Mouse (Mus musculus) cerebellum, postnatal 4 days (tissue): ENCODE data around the gene Fcgr4.

Source experiments
- DNase-seq, 2 experiments: peaks; one replicate each; pipeline ENCODE4 v3.0.0; 2022; ENCODE audit warnings: low spot score in 2 of 2, mixed read lengths in 1 of 2

Gene Fcgr4

GRCm38 (mm10) chr1:171011733-171012132 is 7.0 kb upstream of the Fcgr4 start:
- DNase-seq: no peak

DNA sequence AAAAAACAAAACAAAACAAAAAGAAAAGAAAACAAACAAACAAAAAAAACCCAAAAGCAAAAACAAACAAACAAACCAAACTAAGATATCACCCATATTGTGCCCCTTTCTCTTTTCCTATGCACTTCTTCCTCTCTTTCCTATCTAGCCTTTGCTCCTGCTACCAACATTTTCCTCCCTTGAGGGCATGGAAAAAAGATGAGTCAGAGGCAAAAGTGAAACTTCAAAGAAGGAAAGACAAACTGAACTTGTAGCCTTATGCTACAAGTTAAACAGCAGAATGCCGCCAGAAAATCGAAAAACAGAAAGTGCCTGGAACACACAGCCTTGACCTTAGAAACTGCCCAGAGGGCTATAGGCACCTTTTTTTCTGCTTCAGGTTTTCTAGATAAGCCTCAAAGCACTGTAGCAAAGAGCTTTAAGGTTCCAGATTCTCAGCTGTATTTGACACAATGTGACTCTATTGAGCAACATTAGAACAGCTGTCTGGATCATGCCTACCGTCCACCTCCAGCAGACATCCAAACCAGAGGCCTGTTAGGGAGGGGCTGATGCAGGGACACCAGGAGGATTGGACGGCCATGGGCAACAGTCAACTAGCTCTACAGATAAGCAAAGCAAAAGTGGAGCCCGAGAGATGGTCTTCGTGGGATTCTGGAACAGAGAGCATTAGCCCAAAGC is 1.9 kb upstream of the Fcgr4 start:
- no peak for DNase-seq

DNA sequence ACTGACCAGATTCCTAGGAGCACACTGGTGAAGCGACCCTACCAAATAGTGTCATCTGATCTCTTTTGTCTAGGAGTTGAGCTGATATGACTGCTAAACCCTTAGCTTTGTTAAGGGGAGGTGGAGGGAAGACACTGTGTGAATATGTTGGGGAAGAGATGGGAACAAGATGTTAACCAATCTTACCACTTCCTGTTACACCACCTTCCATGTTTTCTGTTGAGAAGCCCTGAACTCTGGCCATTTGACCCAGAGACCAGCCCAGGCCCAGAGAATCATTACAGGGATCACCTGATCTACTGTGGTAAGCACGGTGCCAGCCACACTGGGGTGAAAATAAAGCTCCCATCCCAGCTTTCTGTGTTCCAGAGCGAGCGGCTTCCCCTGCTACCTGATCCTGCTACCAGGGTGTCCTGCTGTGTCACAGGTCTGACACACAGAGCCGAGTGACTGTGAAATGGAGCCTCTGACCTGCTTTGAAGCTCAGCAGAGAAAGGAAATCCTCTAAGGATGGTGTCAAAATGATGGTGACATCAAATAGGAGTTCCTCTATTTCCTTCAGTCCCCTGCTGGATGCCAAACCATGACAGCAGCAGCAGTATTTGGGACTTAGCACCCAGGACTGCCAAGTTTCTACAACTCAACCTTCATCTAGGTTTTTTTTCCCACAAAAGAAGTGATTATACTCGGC is 1.1 kb upstream of the Fcgr4 start:
- DNase-seq: no peak

DNA sequence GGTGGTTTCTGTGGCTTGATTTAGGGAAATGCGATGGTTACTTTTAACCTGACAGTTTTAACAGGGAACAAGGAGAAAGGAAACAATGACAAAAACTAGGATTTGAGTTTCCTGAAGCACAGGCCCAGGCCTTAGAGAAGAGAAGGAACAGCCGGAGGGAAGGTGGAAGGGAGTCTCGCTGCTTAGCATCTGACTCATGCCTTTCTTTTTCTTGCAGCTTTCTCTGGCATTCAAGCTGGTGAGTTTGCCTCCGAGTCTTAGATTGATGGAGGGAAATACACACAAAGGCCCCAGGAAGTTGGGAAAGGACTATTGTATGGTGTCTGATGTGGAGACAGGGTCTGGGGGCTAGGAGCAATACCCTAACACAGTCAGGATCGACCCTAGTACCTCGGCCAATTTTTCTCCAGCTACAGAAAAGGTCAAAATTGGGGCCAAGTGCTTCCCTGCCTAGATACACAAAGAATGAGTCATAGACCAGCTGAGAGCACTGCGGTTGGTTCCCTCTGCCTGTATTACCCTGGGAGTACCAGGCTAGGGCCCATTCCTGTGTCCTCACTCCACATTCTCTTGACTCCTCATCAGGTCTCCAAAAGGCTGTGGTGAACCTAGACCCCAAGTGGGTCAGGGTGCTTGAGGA is 711 bp downstream of the Fcgr4 start:
- DNase-seq: no peak

GRCm38 (mm10) chr1:171031752-171032151 is 13.0 kb downstream of the Fcgr4 start:
- DNase-seq: no peak

GRCm38 (mm10) chr1:171032691-171033090 is 14.0 kb downstream of the Fcgr4 start:
- DNase-seq: peak in 1 of 2 experiments; percentile 13

DNA sequence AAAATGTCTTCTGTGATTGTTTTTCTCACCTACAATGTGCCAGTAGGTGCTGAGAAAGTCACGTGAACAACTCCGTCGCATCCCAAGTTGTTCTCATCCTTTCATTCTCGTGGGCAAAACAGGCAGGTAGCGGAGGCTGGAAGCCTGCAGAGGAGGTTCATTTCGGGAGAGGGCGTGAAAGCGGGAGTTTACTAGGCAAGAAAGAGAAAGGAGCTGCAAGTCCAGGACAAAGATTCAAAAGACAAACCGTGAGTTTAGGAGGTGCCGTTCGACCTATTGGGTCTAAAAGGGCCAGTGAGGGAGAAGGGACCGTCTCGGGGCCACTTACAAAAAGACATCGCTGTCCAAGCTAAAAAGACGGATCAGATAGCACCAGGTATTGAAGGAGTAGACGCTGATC is 14.5 kb downstream of the Fcgr4 start:
- peak in 1 of 2 experiments; percentile 16 for DNase-seq

DNA sequence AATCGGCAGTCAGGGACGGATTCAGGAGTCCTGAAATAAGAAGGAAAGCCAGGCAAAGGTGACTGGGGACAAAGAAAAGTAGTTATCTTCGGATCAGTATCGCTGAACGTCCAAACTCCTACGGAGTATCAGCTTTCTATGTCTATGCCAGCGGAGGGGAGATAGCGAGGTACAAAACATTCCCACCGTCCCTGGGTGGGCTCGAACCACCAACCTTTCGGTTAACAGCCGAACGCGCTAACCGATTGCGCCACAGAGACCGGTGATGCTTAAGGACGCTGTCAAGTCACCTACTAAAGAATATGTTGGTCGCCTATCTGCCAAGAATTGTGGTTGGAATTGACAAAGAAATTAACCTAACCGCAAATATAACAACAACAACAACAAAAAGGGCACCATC is 15.0 kb downstream of the Fcgr4 start:
- DNase-seq: peak; percentile 80 to 89

- DNase-seq: no peak
These were observed 15.5 kb downstream of the Fcgr4 start for GRCm38 (mm10) chr1:171034201-171034600.

DNA sequence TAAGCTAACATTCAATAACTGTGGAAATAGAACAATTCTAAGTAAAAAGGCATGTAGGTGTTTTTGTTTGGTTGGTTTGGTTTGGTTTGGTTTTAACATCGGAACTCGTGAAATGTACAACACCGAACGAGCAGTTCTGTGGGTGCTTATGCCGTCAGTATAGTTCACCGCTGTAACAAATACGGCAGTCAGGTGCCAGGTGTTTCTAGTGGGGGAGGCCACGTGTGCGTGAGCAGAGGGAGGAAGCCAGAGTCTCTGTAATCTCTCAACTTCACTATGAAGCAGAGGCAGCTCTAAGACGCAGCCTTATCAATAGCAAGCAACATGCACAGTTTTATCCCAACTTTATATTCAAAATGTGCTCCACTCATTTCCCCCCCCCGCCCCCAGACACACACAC is 16.9 kb downstream of the Fcgr4 start:
- no peak for DNase-seq

DNA sequence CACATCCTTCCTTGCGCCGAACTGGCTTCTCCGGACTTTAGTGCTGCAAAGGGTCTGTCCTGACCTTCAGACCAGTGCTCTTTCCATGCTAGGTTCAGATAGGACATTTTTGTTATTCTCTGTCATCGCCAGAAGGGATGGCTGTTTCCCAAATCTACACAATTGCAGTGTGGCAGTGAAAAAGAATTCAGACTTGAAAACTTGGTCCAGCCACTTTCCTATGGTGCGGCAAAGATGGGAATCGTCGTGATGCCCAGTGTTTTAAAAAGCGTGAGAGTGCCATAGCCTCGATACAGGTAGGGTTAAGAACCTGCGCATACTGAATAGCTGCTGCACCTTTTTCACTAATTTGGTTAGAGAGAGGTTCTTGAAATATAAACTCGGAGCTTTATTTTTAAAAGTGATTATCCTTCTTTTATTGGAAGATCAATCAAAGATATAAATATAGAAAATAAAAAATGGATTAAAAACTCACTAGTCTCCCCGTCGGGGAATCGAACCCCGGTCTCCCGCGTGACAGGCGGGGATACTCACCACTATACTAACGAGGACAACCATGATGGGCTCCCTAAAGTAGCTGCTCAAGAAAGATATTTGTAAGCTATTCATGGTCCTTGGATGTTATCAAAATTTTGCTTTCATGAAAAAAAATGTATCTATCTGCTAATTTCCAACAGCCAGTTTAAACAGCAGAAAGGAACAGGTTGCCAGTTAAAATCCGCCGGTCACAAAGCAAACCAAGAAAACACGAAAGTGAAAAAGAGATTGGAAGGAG is 18.0 kb downstream of the Fcgr4 start:
- peak; percentile 30 to 68 for DNase-seq

GRCm38 (mm10) chr1:171037861-171038721 is 19.4 kb downstream of the Fcgr4 start:
- DNase-seq: peak; percentile 50 to 83

- no peak for DNase-seq
These were observed 20.4 kb downstream of the Fcgr4 start for GRCm38 (mm10) chr1:171039135-171039534.

DNA sequence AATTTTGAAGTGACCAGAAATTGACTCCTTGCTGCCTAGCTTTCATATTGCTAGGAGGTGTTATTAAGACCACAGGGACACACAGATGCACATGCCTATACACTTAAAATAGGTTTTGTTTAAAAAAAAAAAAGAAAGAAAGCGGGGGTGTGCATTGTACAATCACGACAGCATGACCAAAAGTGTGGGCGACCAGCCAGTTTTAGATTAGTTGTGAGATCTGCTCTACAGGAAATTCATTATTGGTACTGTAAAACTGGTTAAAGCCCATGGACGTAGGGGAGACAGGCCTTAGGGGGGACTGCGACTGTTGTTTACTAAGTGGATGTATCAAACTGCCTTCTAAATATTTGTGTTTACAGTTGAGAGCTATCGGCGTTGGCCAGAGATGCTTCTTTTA is 21.2 kb downstream of the Fcgr4 start:
- DNase-seq: no peak

- DNase-seq: no peak
These were observed 25.0 kb downstream of the Fcgr4 start for GRCm38 (mm10) chr1:171043594-171044153.

GRCm38 (mm10) chr1:171044365-171045078 is 25.8 kb downstream of the Fcgr4 start:
- peak; percentile 53 to 77 for DNase-seq

GRCm38 (mm10) chr1:171045079-171045465 is 26.4 kb downstream of the Fcgr4 start:
- DNase-seq: no peak

GRCm38 (mm10) chr1:171046501-171046900 is 27.8 kb downstream of the Fcgr4 start:
- no peak for DNase-seq

DNA sequence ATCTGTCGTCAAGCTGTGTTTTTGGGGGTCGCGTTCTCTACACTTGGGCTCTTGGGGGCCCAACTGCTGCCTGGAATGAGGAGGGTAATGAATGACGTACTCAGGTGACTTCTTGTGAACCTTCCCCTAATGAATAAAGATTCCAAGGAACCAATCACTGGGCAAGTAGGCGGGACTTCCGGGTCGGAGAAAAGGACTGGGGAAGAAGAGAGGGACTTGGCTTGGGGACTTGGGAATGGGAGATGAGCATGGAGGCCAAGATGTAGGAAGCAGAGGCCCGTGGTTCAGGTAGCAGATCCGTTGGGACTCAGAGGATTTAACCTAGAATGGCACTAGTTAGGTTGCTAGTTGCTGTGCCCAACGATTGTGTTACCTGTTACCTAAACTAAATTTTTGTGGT is 30.5 kb downstream of the Fcgr4 start:
- no peak for DNase-seq

DNA sequence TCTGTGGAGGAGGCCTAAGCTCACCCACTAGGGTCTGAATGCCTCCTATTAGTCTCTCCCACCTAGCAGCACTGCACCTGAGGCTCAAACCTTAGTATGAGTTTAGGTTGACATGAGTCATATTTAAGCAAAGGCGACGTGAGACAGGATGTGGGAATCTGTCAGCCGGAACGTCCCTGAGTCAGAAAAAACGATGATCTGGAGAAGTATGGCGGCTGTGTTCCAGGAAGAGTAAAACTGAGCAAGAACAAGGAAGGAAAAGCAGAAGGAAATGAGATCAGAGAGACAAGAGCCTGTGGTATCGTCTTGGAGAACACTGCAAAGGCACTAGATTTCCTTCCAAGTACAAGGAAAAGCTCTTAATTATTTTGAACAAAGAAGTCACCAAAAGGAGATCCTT is 32.1 kb downstream of the Fcgr4 start:
- DNase-seq: no peak
